Mouse (Mus musculus) ovary, postnatal 14 days (tissue): ENCODE results near the gene Fsd1.

Experiments
- DNase-seq: peaks from one replicate; pipeline ENCODE4 v3.0.0; 2022; ENCODE audit warnings: low spot score

Fsd1 gene

DNA sequence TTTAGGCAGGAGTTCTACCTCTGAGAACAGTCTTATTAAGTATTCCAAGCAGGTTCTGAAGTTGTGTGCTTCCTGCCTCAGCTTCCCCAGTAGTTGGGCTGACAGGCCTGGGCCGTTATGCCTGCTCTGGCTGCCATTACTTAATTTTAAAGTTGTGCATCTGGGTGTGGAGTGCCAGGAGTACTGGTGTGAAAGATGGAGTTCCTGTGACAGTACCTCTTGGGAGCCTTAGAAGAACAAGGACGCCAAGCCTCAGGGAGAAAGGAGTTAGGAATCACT lies 23.6 kb downstream of the Fsd1 start:
- no peak for DNase-seq

DNA sequence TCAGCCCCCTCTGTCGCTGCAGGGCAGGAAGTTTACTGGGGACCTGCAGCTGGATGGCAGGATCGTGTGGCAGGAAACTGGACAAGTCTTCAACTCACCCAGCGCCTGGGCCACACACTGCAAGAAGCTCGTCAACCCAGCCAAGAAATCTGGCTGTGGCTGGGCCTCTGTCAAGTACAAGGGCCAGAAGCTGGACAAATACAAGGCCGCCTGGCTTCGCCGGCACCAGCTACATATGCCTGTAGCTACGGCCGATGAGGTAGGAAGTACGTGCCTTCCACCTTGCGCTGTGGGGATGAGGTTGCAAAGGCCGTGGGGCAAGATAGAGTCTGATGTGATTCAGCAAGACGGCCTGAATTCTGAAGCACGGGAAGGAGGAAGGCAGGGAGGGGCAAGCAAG lies 23.9 kb downstream of the Fsd1 start:
- DNase-seq = no peak

DNA sequence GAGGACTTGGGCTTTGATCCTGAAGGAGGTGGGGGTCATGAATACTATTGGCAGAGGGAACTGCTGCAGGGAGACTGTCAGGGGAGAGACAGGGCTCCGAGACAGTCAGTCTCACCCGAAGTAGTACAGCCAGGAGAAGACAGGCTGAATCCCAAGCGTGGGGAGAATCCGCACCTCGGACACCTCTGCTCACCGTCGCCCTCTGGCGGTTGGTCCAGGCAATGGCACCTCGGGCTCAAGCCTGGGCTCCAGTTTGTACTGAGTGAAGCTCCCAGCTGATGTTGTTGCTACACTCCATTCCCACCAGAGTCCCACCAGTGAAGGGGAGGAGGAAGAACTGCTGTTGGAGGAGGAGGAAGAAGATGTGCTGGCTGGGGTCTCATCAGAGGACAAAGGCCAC lies 24.4 kb downstream of the Fsd1 start:
- DNase-seq = peak; percentile 83

DNA sequence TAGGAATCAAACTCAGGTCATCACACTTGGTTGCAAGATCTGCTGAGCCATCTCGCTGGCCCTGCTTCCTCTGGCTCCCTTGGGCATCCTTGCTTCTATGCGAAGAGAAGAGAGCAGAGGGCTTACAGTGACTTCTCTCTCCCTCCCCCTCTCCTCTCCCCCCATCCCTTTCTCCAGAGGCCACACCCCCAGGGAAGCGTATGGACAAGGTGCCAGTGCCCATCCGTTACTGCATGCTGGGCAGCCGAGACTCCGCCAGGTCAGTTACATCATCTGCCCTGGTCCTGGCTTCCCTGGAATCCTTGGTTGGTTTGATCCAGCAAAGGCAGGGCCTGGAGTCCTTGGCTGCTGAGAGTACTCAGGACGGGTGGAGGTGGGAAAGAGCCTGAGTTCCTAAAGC lies 25.1 kb downstream of the Fsd1 start:
- DNase-seq = no peak

- DNase-seq = no peak
Measured at GRCm38 (mm10) chr17:56015293-56015692, 29.0 kb downstream of the Fsd1 start.

- DNase-seq = no peak
Measured at GRCm38 (mm10) chr17:56016382-56016781, 30.1 kb downstream of the Fsd1 start.

DNA sequence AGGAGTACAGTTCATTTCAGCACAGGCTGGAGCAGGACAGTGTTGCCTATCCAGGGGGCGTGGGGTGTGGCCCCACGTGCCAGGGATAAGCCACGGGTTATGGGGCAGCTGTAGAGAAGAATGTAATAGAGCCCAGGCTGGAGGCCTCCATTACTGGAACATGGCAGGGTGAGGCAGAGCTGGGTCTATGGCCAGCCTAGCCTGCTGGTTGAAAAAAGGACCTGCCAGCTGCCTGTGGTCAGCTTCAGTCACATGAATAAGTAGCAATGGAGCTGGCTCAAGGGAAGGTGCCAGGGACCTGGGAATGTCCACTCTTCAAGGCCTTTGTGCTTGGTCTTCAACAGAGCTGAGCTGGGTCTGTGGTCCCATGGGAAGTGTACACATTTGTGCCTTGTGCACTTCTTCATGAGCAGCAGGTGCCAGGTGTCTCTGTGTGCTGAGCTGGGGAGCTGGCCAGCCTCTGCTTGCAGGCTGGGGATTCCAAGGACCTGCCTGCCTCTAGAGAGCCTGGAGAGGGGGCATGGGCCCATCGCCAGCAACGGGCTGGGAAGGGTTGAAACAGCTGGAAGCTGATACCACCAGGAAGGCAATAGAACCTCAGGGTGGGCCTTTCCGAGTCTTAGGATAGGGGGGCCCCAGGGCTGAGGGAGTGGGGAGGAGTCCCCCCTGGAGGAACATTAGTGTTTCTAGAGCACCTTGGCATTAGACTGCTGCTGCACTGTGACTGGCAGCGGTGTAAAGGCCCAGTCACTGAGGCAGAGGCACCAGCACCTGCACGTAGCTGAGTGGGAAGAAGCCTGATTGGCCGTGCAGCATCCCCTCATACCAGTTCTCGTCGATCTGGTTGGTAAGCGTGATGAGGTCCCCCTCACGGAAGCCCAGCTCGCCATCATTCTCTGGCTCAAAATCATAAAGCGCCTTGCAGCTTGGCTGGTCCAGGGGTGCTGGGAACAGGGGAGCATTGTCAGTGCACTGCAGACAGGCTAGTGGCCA lies 30.8 kb downstream of the Fsd1 start:
- DNase-seq = no peak

- DNase-seq = no peak
Measured at GRCm38 (mm10) chr17:56017848-56018247, 31.5 kb downstream of the Fsd1 start.

DNA sequence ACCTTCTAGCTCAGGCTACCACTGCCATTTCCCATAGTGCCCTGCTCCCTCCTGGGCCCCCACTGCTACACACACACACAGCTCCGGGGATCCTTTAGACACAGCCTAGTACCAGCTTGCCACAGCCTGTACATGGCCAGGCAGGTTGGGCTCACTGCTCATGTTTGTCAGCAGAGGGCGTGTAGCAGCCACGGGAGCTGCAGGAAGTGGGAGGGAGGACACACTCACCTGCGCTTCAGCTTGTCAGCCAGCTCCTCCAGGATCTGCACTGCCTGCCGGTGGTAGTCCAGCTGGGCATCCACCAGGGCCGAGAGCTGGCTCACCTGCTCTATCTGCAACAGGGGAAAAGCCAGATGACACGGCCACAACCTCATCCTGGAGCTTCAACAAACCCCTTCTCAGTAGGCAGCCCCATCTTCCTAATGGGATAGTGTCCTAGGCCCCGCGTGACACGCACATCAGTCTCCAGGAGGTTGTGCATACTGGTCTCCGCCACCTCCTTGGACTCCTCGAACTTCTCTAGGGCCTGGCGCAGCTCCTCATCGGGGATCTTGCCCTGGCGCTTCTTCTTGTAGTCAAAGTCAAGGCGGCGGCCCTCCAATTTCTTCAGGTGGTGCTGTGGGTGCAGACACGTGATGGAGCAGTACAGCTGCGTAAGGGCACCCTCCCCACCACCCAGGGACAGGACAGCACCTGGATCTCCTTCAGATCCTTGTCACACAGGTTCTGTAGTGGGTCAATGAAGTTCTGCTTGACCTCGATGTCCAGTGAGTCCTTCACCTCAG lies 32.2 kb downstream of the Fsd1 start:
- no peak for DNase-seq

DNA sequence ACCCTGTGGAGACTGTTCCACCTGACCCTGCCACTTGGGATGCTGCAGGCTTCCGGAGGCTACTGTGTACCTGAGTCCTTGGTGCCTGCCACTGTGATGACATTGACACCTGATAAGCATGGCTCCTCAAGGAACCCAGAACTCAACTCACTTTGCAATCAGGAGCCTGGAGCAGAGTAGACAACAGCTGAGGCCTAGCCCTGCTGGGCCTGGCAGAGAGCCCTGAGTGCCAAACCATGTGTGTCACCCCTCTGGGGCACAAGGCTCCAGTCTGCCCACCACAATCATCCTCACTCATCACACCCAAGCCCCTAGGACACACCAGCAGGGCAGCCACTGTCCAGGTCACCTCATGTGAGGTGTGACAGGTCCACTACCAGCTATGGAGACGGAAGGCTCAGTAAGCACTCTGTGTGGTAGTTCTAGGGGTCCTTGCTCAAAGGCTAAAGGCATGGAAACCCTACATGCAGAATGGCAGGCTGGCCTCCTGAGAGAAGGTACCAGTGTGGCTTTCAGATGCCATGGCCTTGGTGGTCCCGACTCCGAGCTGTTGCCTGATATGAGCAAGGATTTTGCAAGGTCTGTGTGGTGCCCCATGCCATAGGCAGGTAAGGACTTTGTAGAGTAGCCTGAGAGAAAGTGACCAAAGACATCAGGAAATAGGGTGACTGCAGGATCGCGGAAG lies 34.2 kb downstream of the Fsd1 start:
- DNase-seq = no peak

GRCm38 (mm10) chr17:56021161-56021910 lies 35.0 kb downstream of the Fsd1 start:
- DNase-seq = no peak

DNA sequence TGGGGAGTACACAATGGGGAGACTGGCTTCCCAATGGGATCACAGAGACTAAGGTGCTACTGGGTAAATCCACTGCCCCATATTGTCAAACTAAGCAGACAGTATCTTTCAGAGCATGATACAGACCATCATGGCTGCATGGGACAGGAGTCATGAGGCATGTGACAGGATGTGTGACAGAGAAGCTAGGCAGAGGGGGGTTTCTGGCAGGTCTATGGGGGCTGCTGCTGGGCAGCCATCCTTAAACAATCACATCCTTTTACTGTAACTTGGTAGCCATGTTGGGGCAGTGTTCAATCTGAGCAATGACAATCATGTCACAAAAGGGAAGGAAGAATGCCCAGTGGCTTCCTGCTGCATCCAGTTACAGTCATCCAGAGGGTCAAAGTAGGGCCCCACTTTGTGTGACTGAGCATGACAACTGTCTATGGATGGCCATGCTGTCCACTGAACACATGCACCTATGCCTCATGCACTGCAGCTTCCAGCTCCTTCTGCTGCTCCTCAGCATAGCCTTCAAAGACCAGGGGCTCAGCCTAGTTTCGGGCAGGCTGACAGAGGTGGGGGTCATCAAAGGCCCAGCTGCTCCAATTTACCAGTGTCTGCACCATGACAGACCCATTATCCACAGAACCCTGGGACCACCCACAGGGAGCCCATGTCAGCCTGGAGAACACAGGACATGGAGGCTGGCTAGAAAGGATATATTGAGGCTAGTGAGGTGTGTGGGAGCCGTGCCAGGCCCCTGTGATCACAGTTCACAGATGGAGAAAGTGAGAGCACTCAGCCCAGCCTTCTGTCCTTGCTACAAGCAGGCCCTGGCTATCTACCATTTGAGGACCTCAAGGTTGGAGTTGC lies 36.1 kb downstream of the Fsd1 start:
- DNase-seq = no peak

DNA sequence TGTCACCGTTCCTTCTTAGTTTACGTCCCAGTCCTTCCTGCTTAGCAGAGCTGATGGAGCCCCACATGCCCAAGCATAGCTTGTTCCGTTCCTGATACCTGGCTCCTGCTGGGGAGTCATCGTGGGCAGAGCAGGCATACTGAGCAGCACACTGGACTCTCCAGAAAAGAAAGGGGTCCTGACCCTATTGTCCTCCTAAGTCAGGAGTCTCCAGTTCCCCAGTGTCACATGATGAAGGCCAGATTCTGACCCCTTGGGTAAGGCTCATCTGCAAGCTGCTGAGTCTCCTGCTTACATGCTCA lies 36.6 kb downstream of the Fsd1 start:
- no peak for DNase-seq

GRCm38 (mm10) chr17:56023386-56023785 lies 37.1 kb downstream of the Fsd1 start:
- no peak for DNase-seq

DNA sequence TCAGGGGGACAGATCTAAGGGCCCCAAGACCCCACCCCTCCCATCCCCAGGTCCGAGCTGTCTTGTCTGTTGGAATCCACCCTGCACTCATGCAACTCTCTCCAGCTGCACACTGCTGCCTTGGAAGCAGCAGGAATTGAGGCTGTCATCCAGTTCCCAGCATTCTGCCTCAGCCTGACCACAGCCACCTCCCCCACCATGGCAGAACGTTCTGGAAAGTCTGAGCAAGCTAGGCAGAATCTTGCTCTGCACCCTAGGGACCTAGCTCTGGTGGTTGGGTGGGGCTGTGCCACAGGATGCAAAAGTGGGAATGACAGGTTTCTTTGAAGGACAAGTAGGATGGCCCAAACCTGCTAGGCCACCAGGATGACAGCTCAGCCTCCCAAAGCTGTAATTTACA lies 38.2 kb downstream of the Fsd1 start:
- no peak for DNase-seq

DNA sequence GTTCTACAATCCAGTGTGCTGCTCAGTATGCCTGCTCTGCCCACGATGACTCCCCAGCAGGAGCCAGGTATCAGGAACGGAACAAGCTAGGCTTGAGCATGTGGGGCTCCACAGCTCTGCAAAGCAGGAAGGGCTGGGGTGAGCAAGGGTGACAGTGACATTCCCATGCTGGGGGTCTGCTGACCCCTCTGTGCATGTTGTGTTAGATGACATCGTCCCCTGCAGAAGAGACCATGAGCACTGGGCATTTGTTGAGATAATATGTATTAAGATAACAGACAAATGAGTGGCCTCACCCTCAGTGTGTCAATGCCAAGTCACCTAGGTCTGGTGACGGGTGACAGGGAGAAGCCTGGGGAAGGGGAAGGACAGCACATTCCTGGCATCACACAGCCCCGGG lies 38.6 kb downstream of the Fsd1 start:
- DNase-seq = no peak

- DNase-seq = no peak
Measured at GRCm38 (mm10) chr17:56026303-56026702, 40.0 kb downstream of the Fsd1 start.

DNA sequence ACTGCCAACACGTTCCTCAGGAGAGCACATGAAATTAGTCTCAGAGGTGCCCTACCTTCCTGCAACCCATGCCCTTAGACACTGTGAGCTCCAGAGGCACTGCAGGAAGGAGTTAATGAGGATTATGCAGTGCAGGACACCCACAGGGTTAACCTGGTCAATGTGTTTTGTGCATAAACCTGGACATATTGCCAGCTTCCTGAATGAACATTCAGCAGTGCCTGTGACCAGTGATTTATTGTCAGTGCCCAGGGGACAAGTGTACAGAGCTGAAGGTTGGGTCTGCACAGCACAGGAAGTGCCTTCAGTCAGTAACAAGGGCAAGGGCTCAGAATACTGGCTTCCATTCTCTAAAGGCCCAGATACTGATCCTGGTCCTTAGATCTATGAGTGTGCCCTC lies 40.6 kb downstream of the Fsd1 start:
- no peak for DNase-seq

DNA sequence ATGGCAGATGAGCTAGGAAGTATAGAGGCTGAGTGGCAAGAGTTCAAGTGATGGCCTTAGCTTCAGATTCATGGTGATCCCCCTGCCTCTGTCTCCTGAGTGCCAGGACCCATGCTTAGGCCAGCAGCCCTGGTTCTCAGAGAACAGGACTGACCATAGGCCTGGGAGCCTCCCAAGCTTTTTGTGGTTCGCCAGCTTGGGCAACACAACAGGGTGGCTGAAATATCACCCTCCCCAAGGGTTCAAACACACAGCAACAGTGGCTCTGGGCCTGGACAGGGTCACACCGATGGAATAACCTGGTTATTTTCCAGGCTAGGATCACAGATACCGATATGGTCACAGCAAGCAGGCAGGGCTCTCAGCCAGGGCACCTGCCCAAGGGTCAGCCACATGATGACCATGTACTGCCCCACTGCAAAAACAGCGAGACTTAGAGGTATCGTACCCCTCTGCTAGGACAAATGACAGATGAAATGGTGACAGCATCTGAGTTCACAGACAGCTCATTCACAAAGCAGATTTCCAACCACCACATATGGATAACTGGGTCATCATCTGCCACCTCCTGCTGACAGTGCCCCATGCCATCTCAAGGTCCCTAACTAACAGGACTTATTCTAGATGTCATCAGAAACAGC lies 41.6 kb downstream of the Fsd1 start:
- no peak for DNase-seq

- DNase-seq = no peak
Measured at GRCm38 (mm10) chr17:56030238-56030870, 44.0 kb downstream of the Fsd1 start.
